Mouse (Mus musculus) liver, adult 2 months (tissue): ENCODE measurements around the gene Olfr263. TPM values are rescaled to one million over a fixed set of nuclear protein-coding genes. Genes with fewer than 3 reads are reported as not detected.

Source experiments
- DNase-seq: peaks from one replicate; pipeline ENCODE4 v3.0.0-alpha.2; 2011; ENCODE audit warnings: low read depth, low spot score; ENCODE audit errors: extremely low read depth
- H3K27ac ChIP-seq: fragments of 200-500 bp; replicated peaks from 2 replicates; pipeline ENCODE4 v1.5.1; 2012; ENCODE audit warnings: low read depth, mild to moderate bottlenecking, control low read depth, inconsistent platforms, low read length; ENCODE audit not compliant: insufficient read depth
- H3K27me3 ChIP-seq: fragments of 200-500 bp; 2 replicates; pipeline ENCODE4 v1.6.1; 2012; ENCODE audit warnings: mild to moderate bottlenecking, moderate library complexity, low read length, inconsistent platforms; ENCODE audit not compliant: control insufficient read depth, insufficient read depth
- H3K36me3 ChIP-seq: fragments of 200-500 bp; 2 replicates; pipeline ENCODE4 v1.6.1; 2012; ENCODE audit warnings: low read length, inconsistent platforms; ENCODE audit not compliant: control insufficient read depth, insufficient read depth
- H3K4me1 ChIP-seq: fragments of 200-500 bp; 2 replicates; pipeline ENCODE4 v1.6.1; 2011; ENCODE audit warnings: low read length; ENCODE audit not compliant: control insufficient read depth, insufficient read depth
- H3K4me3 ChIP-seq: fragments of 200-500 bp; 2 replicates; pipeline ENCODE4 v1.5.1; 2011; ENCODE audit warnings: low read depth, mild to moderate bottlenecking, control low read depth, low read length, moderate library complexity; ENCODE audit not compliant: insufficient read depth
- H3K79me2 ChIP-seq: fragments of 200-500 bp; 2 replicates; pipeline ENCODE4 v1.6.1; 2012; ENCODE audit warnings: inconsistent platforms, mild to moderate bottlenecking, low read length, moderate library complexity; ENCODE audit not compliant: control insufficient read depth, insufficient read depth
- H3K9ac ChIP-seq: fragments of 200-500 bp; 2 replicates; pipeline ENCODE4 v1.6.1; 2012; ENCODE audit warnings: low read depth, mild to moderate bottlenecking, control low read depth, inconsistent platforms, low read length
- CTCF ChIP-seq: fragments of 200-500 bp; IDR thresholded peaks from 2 replicates; pipeline ENCODE4 v1.5.1; 2011; ENCODE audit warnings: low read depth, low read length, control low read depth
- POLR2A ChIP-seq: fragments of 200-500 bp; IDR thresholded peaks from 2 replicates; pipeline ENCODE4 v1.6.1; 2011; ENCODE audit warnings: low read length, control low read depth; ENCODE audit not compliant: insufficient read depth; ENCODE audit errors: extremely low read depth
- WGBS: fragments of 180-500 bp; shearing (Covaris S2); methylation state at CpG from one replicate; pipeline ENCODE4 v1.1.7; 2018; 5-methylcytosine and 5-hydroxymethylcytosine counted together
- polyA plus RNA-seq: library from polyadenylated mRNA; depleted of rRNA; stranded (reverse); fragments of >200 nt; gene quantifications from 2 replicates; pipeline ENCODE4 v1.2.3, GENCODE M21; 2012
- total RNA-seq: library from RNA; depleted of rRNA; stranded (reverse); fragments of >200 nt; gene quantifications from 2 replicates; pipeline ENCODE4 v1.2.3, GENCODE M21; 2014

The Olfr263 gene
- total and polyA plus RNA-seq, 2 experiments, result not detected

DNA sequence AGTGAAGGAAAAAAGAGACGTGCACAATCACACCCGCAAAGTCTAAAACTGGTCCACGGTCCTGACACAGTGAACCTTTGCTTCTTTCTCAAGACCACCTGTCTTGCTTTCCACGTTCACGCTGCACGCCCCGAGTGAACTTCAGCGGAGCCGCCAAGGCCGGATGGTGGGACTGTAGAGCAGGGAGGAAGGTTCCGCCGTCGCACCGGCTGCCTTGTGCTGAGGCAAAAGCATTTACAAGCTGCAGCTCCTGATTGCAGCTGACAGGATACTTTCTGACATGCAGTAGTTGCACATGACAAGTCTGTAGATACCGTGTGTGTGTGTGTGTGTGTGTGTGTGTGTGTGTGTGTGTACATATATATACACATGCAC, 41.7 kb downstream of the Olfr263 start:
- no peak for DNase-seq
- Histone ChIP-seq H3K27ac (no peak overlapping the region), H3K27me3 (no peaks in the 10 kb centered on the region), H3K9ac (no peak overlapping the region), H3K79me2 (no peaks in the 10 kb centered on the region), H3K36me3 (no peaks in the 10 kb centered on the region), H3K4me3 (no peak overlapping the region), H3K4me1 (peaks cover 2% of the 10 kb centered on the region; the same call in 1 of the 2 replicates)
- TF ChIP-seq CTCF (no peak), POLR2A (no peak)
- 52% methylated on average over 15 of the region's 15 CpGs for WGBS

DNA sequence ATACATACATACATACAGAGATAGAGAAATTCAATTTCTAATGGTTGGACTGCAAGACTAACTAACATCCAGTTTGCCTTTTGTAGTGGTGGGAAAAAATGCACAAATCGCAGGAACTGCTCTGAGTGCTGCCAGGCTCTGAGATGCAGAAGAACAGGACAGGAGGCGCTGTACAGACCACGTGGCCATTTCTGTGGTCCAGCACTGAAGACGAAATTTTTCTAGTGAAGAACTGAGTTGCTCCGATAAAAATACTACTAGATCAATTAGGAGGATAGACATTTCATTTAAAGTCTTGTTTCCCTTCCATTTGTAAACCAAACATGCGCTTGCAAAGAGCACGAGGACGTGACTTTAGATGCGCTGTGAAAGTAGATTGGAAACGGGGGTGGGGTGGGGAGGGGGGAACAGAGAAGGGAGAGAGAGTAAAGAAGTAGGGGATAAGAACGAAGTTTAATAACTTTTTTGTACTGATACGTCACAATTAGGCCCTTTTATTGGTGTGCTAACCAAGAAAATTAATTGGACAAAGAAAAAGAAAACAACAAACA, 42.2 kb downstream of the Olfr263 start:
- WGBS, result 5% methylated on average over 12 of the region's 12 CpGs
- no peaks in the 10 kb centered on the region for H3K79me2 ChIP-seq
- peak; percentile 33 for DNase-seq
- no peak for TF ChIP-seq CTCF
- no peak for TF ChIP-seq POLR2A
- H3K36me3 ChIP-seq, result no peaks in the 10 kb centered on the region
- peaks cover 2% of the 10 kb centered on the region; the same call in 1 of the 2 replicates for H3K4me1 ChIP-seq
- H3K27ac ChIP-seq, result no peak overlapping the region
- no peak overlapping the region for H3K9ac ChIP-seq
- peak overlapping the region; percentile 30; the same call in 1 of the 2 replicates for H3K4me3 ChIP-seq
- no peaks in the 10 kb centered on the region for H3K27me3 ChIP-seq

- Histone ChIP-seq H3K4me1 (peaks cover 2% of the 10 kb centered on the region; the same call in 1 of the 2 replicates), H3K79me2 (no peaks in the 10 kb centered on the region), H3K4me3 (peak overlapping the region; percentile 19), H3K27me3 (no peaks in the 10 kb centered on the region), H3K36me3 (no peaks in the 10 kb centered on the region), H3K27ac (peak overlapping the region; percentile 47; the same call in 1 of the 2 replicates), H3K9ac (no peak overlapping the region)
- 1% methylated on average over 16 of the region's 16 CpGs for WGBS
- peak; percentile 68 for DNase-seq
- TF ChIP-seq CTCF, result no peak
- TF ChIP-seq POLR2A, result no peak
Observed at GRCm38 (mm10) chr13:21172241-21173027, 43.0 kb downstream of the Olfr263 start.

DNA sequence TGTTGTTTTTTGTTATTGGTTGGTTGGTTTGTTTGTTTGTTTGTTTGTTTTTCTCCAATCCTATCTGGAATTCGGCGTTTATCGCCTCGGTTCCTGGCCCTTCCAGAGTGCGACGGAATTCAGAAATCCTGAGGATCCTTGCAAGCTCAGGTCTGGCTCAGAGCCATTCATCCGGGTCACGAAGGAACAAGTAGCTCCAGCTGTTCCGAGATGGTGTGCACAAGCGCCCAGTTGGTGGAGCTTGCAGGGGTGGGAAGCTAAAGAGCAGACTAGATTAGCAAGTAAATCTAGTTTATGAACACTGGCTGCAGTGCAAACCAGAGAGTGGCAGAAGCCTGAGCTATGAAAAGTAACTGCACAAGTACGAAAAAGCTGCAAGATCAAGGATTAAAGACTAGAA, 43.6 kb downstream of the Olfr263 start:
- DNase-seq, result peak; percentile 63
- TF ChIP-seq POLR2A (no peak), CTCF (no peak)

DNA sequence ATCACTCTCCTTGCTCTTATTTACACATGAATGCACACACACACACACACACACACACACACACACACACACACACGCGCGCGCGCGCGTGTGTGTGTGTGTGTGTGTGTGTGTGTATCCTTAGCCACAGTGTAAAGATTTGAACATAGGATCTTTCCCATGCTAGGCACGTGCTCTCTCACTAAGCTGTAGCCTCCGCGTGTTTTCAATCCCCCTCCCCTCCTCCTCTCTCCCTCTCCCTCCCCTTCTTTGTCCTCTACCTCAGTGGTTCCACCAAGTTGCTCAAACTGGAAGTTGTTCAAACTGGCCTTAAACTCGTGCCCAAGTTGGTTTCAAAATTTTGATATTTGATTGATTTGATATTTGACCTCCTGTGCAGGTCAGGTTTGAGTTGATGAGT, 47.3 kb downstream of the Olfr263 start:
- no peak for TF ChIP-seq CTCF
- Histone ChIP-seq H3K27me3 (no peaks in the 10 kb centered on the region), H3K36me3 (no peaks in the 10 kb centered on the region), H3K27ac (no peak overlapping the region), H3K79me2 (no peaks in the 10 kb centered on the region), H3K4me1 (peaks cover 5% of the 10 kb centered on the region), H3K9ac (no peak overlapping the region), H3K4me3 (no peak overlapping the region)
- 83% methylated on average over 11 of the region's 11 CpGs for WGBS
- DNase-seq, result no peak

More for the DNA sequence above, 43.6 kb downstream of the Olfr263 start:
- peak overlapping the region; percentile 2 for H3K4me3 ChIP-seq
- no peaks in the 10 kb centered on the region for H3K36me3 ChIP-seq
- WGBS, result 5% methylated on average over 11 of the region's 11 CpGs
- no peak overlapping the region for H3K27ac ChIP-seq
- H3K9ac ChIP-seq, result 0 out of 2 replicates have a peak overlapping the region, but pooled peaks have one; percentile 0
- no peaks in the 10 kb centered on the region for H3K27me3 ChIP-seq
- no peaks in the 10 kb centered on the region for H3K79me2 ChIP-seq
- peaks cover 2% of the 10 kb centered on the region; the same call in 1 of the 2 replicates for H3K4me1 ChIP-seq

DNA sequence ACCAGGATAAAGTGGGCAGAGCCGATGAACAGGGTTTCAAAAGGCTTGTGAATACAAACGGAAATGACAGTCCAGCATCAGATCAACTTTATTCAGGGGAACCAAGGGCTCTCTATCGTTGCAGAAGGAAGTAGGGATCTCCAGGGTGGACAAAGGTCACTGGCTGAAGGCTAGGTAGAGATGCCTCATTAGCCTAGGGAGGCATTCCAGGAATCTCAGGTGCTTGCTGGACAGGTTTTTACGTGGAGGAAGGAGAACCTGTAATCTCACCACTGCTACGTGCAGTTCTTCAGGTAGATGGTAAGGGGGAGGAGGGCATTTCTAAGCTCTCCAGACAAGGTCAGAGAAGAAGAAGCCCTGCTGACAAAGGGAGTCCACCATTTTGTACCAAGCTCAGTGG, 48.2 kb downstream of the Olfr263 start:
- no peak for TF ChIP-seq POLR2A
- no peak for TF ChIP-seq CTCF
- H3K4me3 ChIP-seq, result no peak overlapping the region
- H3K4me1 ChIP-seq, result peaks cover 3% of the 10 kb centered on the region
- no peak overlapping the region for H3K27ac ChIP-seq
- DNase-seq, result no peak
- no peak overlapping the region for H3K9ac ChIP-seq
- H3K36me3 ChIP-seq, result peaks cover 5% of the 10 kb centered on the region
- 64% methylated on average over 5 of the region's 5 CpGs for WGBS
- peaks cover 5% of the 10 kb centered on the region; the same call in 1 of the 2 replicates for H3K79me2 ChIP-seq
- no peaks in the 10 kb centered on the region for H3K27me3 ChIP-seq
